Mouse (Mus musculus) liver, postnatal 0 days (tissue): ENCODE data around the gene Ddx39b.
A peak's percentile ranks its signal among the peaks of the same experiment; 100 is the strongest.

ENCODE experiments used
- CTCF ChIP-seq: sonication (generic); IDR thresholded peaks from 2 replicates; pipeline ENCODE4 v1.5.1; 2016; ENCODE audit warnings: antibody characterized with exemption, low read depth
- EP300 ChIP-seq: IDR thresholded peaks from 2 replicates; pipeline ENCODE4 v1.6.1; 2016; ENCODE audit warnings: antibody characterized with exemption, low read depth, mild to moderate bottlenecking

DNA sequence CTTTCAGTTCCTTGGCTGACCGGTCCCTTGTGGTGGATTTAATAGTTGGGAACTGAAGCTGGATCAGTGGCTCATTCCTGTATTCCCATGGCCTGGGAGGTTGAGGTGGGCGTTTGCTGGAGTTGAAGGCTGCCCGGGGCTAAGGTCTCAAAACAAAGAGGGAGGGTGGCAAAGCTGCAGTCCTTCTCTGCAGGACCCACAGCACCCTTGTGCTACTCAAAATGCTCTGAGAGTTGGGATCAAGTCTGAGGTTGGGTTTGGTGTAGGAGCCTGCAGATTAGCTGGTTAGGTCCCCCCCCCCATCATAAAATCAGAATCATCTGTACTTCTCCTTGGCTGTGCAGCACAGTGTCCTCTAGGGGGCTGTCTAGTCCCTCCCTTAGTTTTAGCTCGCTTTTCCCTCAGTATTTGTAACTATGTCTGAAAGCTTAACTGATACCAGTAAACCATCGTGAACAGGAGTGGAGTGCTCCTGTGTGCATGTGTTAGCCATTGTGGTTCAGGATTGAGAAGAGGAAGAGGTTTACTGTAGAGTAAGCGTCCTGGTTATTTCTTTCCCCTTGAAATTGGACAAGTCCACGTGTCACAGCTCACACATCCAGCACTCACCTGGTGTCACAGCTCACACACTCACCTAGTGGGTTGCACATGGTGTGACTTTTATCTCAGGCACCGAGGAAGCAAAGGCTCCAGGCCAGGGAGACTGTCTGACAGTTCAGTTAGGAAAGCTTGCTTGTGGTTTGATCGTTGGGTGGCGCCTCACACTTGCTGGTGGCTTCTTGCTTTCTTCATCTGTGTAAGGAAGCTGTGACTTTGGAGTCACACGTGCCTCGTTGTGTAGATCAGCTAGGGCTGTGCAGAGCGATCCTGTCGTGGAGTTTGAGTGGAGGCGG is 4.4 kb downstream of the Ddx39b start:
- TF ChIP-seq CTCF: peak; percentile 67
- TF ChIP-seq EP300: no peak
